Comparison of ENCODE assay signal across 8 mouse cellular contexts in genomic region chr10:23787062-23787821, GRCm38 (mm10). TPM values are rescaled to one million over a fixed set of nuclear protein-coding genes. Genes with fewer than 3 reads are reported as not detected.
DNase-seq lines count a peak whose midpoint lies in the region; ATAC-seq lines count a peak whose summit lies in the region.

Rps12 (minus strand) TSS chr10:23787275.

- peak within 1 kb of the TSS; percentile 87 for H3K4me2 ChIP-seq in hindbrain, embryonic 12.5 days (replicated peaks)

- H3K36me3 ChIP-seq in hindbrain, embryonic 12.5 days = peaks cover 25% of the 10 kb centered on the region

- ATAC-seq in hindbrain, embryonic 12.5 days (ENCODE audit: low FRiP score) = peak; percentile 98

- H3K4me3 ChIP-seq in hindbrain, embryonic 12.5 days = peak within 1 kb of the TSS; percentile 74

- DNase-seq in NIH3T3 (ENCODE audit: low read depth) = peak; percentile 100
- DNase-seq in cerebellum, postnatal 10 days = peak; percentile 99 to 100
- peak; percentile 98 to 99 for DNase-seq in frontal cortex, postnatal 10 days (ENCODE audit: low spot score in 2 of 2)
- peak; percentile 99 for DNase-seq in layer of hippocampus, postnatal 14 days (ENCODE audit: low spot score in 2 of 2)
- DNase-seq in lung, postnatal 14 days = peak; percentile 99
- DNase-seq in retina, adult 2 months (ENCODE audit: low read depth, low spot score) = peak; percentile 99
- peak; percentile 98 to 99 for DNase-seq in thymus, postnatal 36 days

- H3K27ac ChIP-seq in hindbrain, embryonic 12.5 days = peak within 1 kb of the TSS; percentile 79

- WGBS in hindbrain, embryonic 12.5 days = under 1% methylated on average over 51 of the region's 51 CpGs

- no peaks in the 10 kb centered on the region for H3K27me3 ChIP-seq in hindbrain, embryonic 12.5 days

- H3K4me1 ChIP-seq in hindbrain, embryonic 12.5 days = peaks cover 24% of the 10 kb centered on the region

- no peaks in the 10 kb centered on the region for H3K9me3 ChIP-seq in hindbrain, embryonic 12.5 days (replicated peaks)

- peak within 1 kb of the TSS; percentile 87 for H3K9ac ChIP-seq in hindbrain, embryonic 12.5 days

RNA-seq across cellular contexts. Expression of gene Rps12, which starts in this region (rescaled TPM):
- 113 and 116 TPM in 2 replicates for polyA plus RNA-seq in hindbrain, embryonic 12.5 days (2016; fragmentation: Nextera tagmentation; extraction: Ambion mirVana)
- total RNA-seq in layer of hippocampus, postnatal 14 days (2021) = 100 to 1,000 TPM; 214 to 218 TPM

Comparison
In these comparisons a context has a peak if more than half of its experiments do, and no peak if none do; other contexts are left out.
1. Peak in every context shown above with its lines: DNase-seq, ATAC-seq, H3K4me3 ChIP-seq and H3K27ac ChIP-seq.